Mouse (Mus musculus) brain, embryonic 14.5 days (tissue): ENCODE measurements around the gene Cyp3a13.

Source experiments
- CTCF ChIP-seq: fragments of 200-500 bp; IDR thresholded peaks from 2 replicates; pipeline ENCODE4 v1.5.1; 2012; ENCODE audit warnings: inconsistent platforms, mild to moderate bottlenecking, moderate library complexity, borderline replicate concordance; ENCODE audit not compliant: insufficient read depth, insufficient read length; ENCODE audit errors: extremely low read depth
- POLR2A ChIP-seq: fragments of 200-500 bp; IDR thresholded peaks from 2 replicates; pipeline ENCODE4 v1.6.1; 2012; ENCODE audit warnings: mild to moderate bottlenecking, inconsistent platforms, borderline replicate concordance; ENCODE audit not compliant: poor library complexity, insufficient read depth, insufficient read length, severe bottlenecking; ENCODE audit errors: extremely low read depth

- peak; percentile 13; the same call in 1 of the 2 replicates for TF ChIP-seq CTCF
- no peak for TF ChIP-seq POLR2A
These were observed 15.8 kb upstream of the Cyp3a13 start for GRCm38 (mm10) chr5:137937238-137937637.
